Mouse (Mus musculus) ES-E14 (cell line): ENCODE data around the gene Ciart.

Source experiments
- CHD2 ChIP-seq: IDR thresholded peaks from 2 replicates; pipeline ENCODE4 v1.6.1; 2014; ENCODE audit warnings: mild to moderate bottlenecking, low read depth, low read length, inconsistent platforms
- MAFK ChIP-seq: IDR thresholded peaks from 2 replicates; pipeline ENCODE4 v1.6.1; 2014; ENCODE audit warnings: mild to moderate bottlenecking, low read depth, low read length, inconsistent platforms; ENCODE audit not compliant: insufficient read depth
- ZC3H11A ChIP-seq: IDR thresholded peaks from 2 replicates; pipeline ENCODE4 v1.6.1; 2012; ENCODE audit warnings: low read depth, mild to moderate bottlenecking, inconsistent platforms, low read length, borderline replicate concordance
- ZNF384 ChIP-seq: IDR thresholded peaks from 2 replicates; pipeline ENCODE4 v1.6.1; 2012; ENCODE audit warnings: low read depth, low read length, inconsistent platforms

GRCm38 (mm10) chr3:95931471-95931870 is 49.4 kb upstream of the Ciart start:
- no peak for TF ChIP-seq ZNF384
- no peak for TF ChIP-seq ZC3H11A
- TF ChIP-seq CHD2 = no peak
- no peak for TF ChIP-seq MAFK
